Mouse (Mus musculus): ENCODE results near the gene Il20. TPM values are rescaled to one million over a fixed set of nuclear protein-coding genes. Genes with fewer than 3 reads are reported as not detected.

Gene Il20
- polyA plus RNA-seq, 2 experiments, result not detected

- no peak overlapping the region for H3K4me2 ChIP-seq (ENCODE audit: low read depth)
- no peak overlapping the region for H3K27ac ChIP-seq
- no peak for TF ChIP-seq CTCF (IDR thresholded peaks at IDR 0.05; ENCODE audit: low read depth)
- TF ChIP-seq EP300 (IDR thresholded peaks at IDR 0.05; ENCODE audit: low read depth), result no peak
- DNase-seq (ENCODE audit: low read depth in 3 of 3, low spot score in 3 of 3), result no peak
- WGBS (ENCODE audit: insufficient replicate concordance), result 24% methylated on average over 2 of the region's 2 CpGs
- ATAC-seq (ENCODE audit: insufficient read depth), result no peak
- H3K27me3 ChIP-seq (ENCODE audit: control insufficient read depth, insufficient read depth, low read length), result peaks cover 5% of the 10 kb centered on the region
- H3K36me3 ChIP-seq (replicated peaks; ENCODE audit: control insufficient read depth, insufficient read depth, low read depth), result no peaks in the 10 kb centered on the region
- no peaks in the 10 kb centered on the region for H3K4me1 ChIP-seq (replicated peaks; ENCODE audit: control insufficient read depth in 2 of 2, insufficient read depth in 2 of 2, low read length in 1 of 2)
- H3K9me3 ChIP-seq (ENCODE audit: control insufficient read depth, low read length), result no peaks in the 10 kb centered on the region
- H3K4me3 ChIP-seq (ENCODE audit: insufficient read depth in 1 of 2, low read depth in 2 of 2, low read length in 2 of 2), result no peak overlapping the region
- no peak overlapping the region for H3K9ac ChIP-seq (replicated peaks)
Measured at GRCm38 (mm10) chr1:130872912-130873311, 38.3 kb downstream of the Il20 start.

DNA sequence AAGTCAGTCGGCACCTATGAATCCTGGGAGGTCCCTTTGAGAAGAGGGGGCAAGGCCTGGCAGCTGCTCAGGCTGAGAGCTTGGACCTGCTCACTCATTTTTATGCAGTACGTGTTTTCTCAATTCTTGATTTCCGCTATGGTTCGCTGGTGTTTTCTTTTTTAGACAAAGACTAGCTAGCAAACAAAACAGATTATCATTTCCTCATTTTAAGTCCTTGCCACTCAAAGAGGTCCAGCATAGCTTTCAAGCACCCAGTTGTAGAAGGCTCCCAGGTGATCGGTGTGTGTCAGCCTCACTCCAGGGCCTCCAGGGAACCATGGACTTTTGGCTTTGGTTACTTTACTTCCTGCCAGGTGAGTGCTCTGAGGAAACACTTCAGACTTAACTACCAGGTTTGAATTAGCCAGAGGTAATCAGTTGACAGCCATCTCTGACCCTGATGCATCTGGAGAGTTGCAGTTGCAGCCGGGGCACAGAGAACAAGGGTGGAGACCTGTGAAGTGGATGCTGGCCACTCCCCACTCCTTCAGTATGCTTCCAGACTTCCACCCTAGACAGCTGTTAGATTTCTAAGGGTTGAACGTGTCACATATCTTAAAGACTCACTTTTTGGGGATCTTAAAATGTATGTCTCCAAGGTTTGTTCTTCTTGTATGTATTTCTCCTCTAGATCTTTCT is 45.6 kb downstream of the Il20 start, which contains the start of gene Fcmr:
Gene Fcmr, plus strand, starts transcription at position 129 of the 681 bp plus-strand sequence.
- no peaks in the 10 kb centered on the region for H3K36me3 ChIP-seq (replicated peaks; ENCODE audit: control insufficient read depth, insufficient read depth, low read depth)
- 59% methylated on average over 7 of the region's 7 CpGs for WGBS (ENCODE audit: insufficient replicate concordance)
- DNase-seq (ENCODE audit: low read depth in 3 of 3, low spot score in 3 of 3) (no peak), ATAC-seq (ENCODE audit: insufficient read depth) (no peak)
- H3K27ac ChIP-seq, result no peak within 1 kb of the TSS
- no peak within 1 kb of the TSS for H3K4me3 ChIP-seq (ENCODE audit: insufficient read depth in 1 of 2, low read depth in 2 of 2, low read length in 2 of 2)
- TF ChIP-seq EP300 (IDR thresholded peaks at IDR 0.05; ENCODE audit: low read depth) (no peak), CTCF (IDR thresholded peaks at IDR 0.05; ENCODE audit: low read depth) (no peak)
- no peak within 1 kb of the TSS for H3K4me2 ChIP-seq (ENCODE audit: low read depth)
- H3K4me1 ChIP-seq (replicated peaks; ENCODE audit: control insufficient read depth in 2 of 2, insufficient read depth in 2 of 2, low read length in 1 of 2), result no peaks in the 10 kb centered on the region
- H3K9me3 ChIP-seq (ENCODE audit: control insufficient read depth, low read length), result no peaks in the 10 kb centered on the region
- H3K27me3 ChIP-seq (ENCODE audit: control insufficient read depth, insufficient read depth, low read length), result no peaks in the 10 kb centered on the region
- no peak within 1 kb of the TSS for H3K9ac ChIP-seq (replicated peaks)

GRCm38 (mm10) chr1:130864741-130865140 is 46.5 kb downstream of the Il20 start:
- Histone ChIP-seq H3K36me3 (replicated peaks; ENCODE audit: control insufficient read depth, insufficient read depth, low read depth) (no peaks in the 10 kb centered on the region), H3K27me3 (ENCODE audit: control insufficient read depth, insufficient read depth, low read length) (no peaks in the 10 kb centered on the region), H3K4me2 (ENCODE audit: low read depth) (no peak overlapping the region), H3K27ac (no peak overlapping the region), H3K9me3 (ENCODE audit: control insufficient read depth, low read length) (no peaks in the 10 kb centered on the region), H3K4me3 (ENCODE audit: insufficient read depth in 1 of 2, low read depth in 2 of 2, low read length in 2 of 2) (no peak overlapping the region), H3K9ac (replicated peaks) (no peak overlapping the region), H3K4me1 (replicated peaks; ENCODE audit: control insufficient read depth in 2 of 2, insufficient read depth in 2 of 2, low read length in 1 of 2) (no peaks in the 10 kb centered on the region)
- TF ChIP-seq EP300 (IDR thresholded peaks at IDR 0.05; ENCODE audit: low read depth) (no peak), CTCF (IDR thresholded peaks at IDR 0.05; ENCODE audit: low read depth) (no peak)
- ATAC-seq (ENCODE audit: insufficient read depth) (no peak), DNase-seq (ENCODE audit: low read depth in 3 of 3, low spot score in 3 of 3) (no peak)
- WGBS (ENCODE audit: insufficient replicate concordance), result 61% methylated on average over 5 of the region's 5 CpGs

GRCm38 (mm10) chr1:130864238-130864637 is 47.0 kb downstream of the Il20 start:
- no peak for TF ChIP-seq CTCF (IDR thresholded peaks at IDR 0.05; ENCODE audit: low read depth)
- TF ChIP-seq EP300 (IDR thresholded peaks at IDR 0.05; ENCODE audit: low read depth), result no peak
- DNase-seq (ENCODE audit: low read depth in 3 of 3, low spot score in 3 of 3) (no peak), ATAC-seq (ENCODE audit: insufficient read depth) (no peak)
- Histone ChIP-seq H3K36me3 (replicated peaks; ENCODE audit: control insufficient read depth, insufficient read depth, low read depth) (no peaks in the 10 kb centered on the region), H3K4me1 (replicated peaks; ENCODE audit: control insufficient read depth in 2 of 2, insufficient read depth in 2 of 2, low read length in 1 of 2) (no peaks in the 10 kb centered on the region), H3K9ac (replicated peaks) (no peak overlapping the region), H3K4me3 (ENCODE audit: insufficient read depth in 1 of 2, low read depth in 2 of 2, low read length in 2 of 2) (no peak overlapping the region), H3K27me3 (ENCODE audit: control insufficient read depth, insufficient read depth, low read length) (no peaks in the 10 kb centered on the region), H3K4me2 (ENCODE audit: low read depth) (no peak overlapping the region), H3K27ac (no peak overlapping the region), H3K9me3 (ENCODE audit: control insufficient read depth, low read length) (no peaks in the 10 kb centered on the region)
- 37% methylated on average over 4 of the region's 4 CpGs for WGBS (ENCODE audit: insufficient replicate concordance)

DNA sequence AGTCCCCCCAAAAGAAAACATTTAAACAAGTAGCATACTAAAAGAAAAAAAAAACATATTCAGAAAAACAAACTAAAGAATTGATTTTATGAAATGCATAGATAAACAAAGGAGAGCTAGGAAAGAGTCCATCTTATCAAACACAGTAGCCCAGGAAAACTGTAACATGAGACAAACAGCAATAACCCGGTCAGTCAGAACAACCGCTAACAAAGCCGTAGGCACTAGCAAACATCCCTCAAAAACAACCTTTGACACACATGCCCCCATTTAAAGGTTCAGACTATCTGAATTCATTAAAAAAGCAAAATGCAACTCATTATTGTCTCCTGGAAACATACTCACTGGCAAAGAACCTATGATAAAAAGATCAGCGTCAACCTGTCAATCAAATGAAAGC is 53.8 kb downstream of the Il20 start:
- H3K4me1 ChIP-seq (replicated peaks; ENCODE audit: control insufficient read depth in 2 of 2, insufficient read depth in 2 of 2, low read length in 1 of 2), result no peaks in the 10 kb centered on the region
- no peak overlapping the region for H3K4me2 ChIP-seq (ENCODE audit: low read depth)
- no peak overlapping the region for H3K27ac ChIP-seq
- 62% methylated on average over 4 of the region's 4 CpGs for WGBS (ENCODE audit: insufficient replicate concordance)
- TF ChIP-seq CTCF (IDR thresholded peaks at IDR 0.05; ENCODE audit: low read depth) (no peak), EP300 (IDR thresholded peaks at IDR 0.05; ENCODE audit: low read depth) (no peak)
- H3K27me3 ChIP-seq (ENCODE audit: control insufficient read depth, insufficient read depth, low read length), result no peaks in the 10 kb centered on the region
- H3K9ac ChIP-seq (replicated peaks), result no peak overlapping the region
- H3K9me3 ChIP-seq (ENCODE audit: control insufficient read depth, low read length), result no peaks in the 10 kb centered on the region
- no peak for ATAC-seq (ENCODE audit: insufficient read depth)
- no peak for DNase-seq (ENCODE audit: low read depth in 3 of 3, low spot score in 3 of 3)
- no peak overlapping the region for H3K4me3 ChIP-seq (ENCODE audit: insufficient read depth in 1 of 2, low read depth in 2 of 2, low read length in 2 of 2)
- H3K36me3 ChIP-seq (replicated peaks; ENCODE audit: control insufficient read depth, insufficient read depth, low read depth), result no peaks in the 10 kb centered on the region

Other genes with a start within 250 kb of the Il20 start
- gene C4bp, start 249.8 kb downstream of the Il20 start, polyA plus RNA-seq (2012; rRNA removed), result 0.64 and 0.98 TPM in 2 replicates
- gene C4bp, start 249.8 kb downstream of the Il20 start, polyA plus RNA-seq (2014; fragmentation: Nextera tagmentation; extraction: Ambion mirVana), result 2.2 and 2.7 TPM in 2 replicates
- not detected in 2 replicates for gene Gm29427, start 195.7 kb downstream of the Il20 start, polyA plus RNA-seq (2012; rRNA removed)
- not detected in 2 replicates for gene Gm29427, start 195.7 kb downstream of the Il20 start, polyA plus RNA-seq (2014; fragmentation: Nextera tagmentation; extraction: Ambion mirVana)
- 4.3 and 5.8 TPM in 2 replicates for gene Yod1, start 194.1 kb downstream of the Il20 start, polyA plus RNA-seq (2012; rRNA removed)
- gene Yod1, start 194.1 kb downstream of the Il20 start, polyA plus RNA-seq (2014; fragmentation: Nextera tagmentation; extraction: Ambion mirVana), result 19.0 and 22.8 TPM in 2 replicates
- gene Pfkfb2, start 182.2 kb downstream of the Il20 start, polyA plus RNA-seq (2012; rRNA removed), result 6.4 and 7.2 TPM in 2 replicates
- 1.7 and 3.6 TPM in 2 replicates for gene Pfkfb2, start 182.2 kb downstream of the Il20 start, polyA plus RNA-seq (2014; fragmentation: Nextera tagmentation; extraction: Ambion mirVana)
- gene AA986860, start 179.5 kb downstream of the Il20 start, polyA plus RNA-seq (2012; rRNA removed), result 3.6 and 3.7 TPM in 2 replicates
- gene AA986860, start 179.5 kb downstream of the Il20 start, polyA plus RNA-seq (2014; fragmentation: Nextera tagmentation; extraction: Ambion mirVana), result 5.3 and 8.7 TPM in 2 replicates
- gene Fcamr, start 110.5 kb downstream of the Il20 start, polyA plus RNA-seq (2012; rRNA removed), result not detected in 2 replicates
- gene Fcamr, start 110.5 kb downstream of the Il20 start, polyA plus RNA-seq (2014; fragmentation: Nextera tagmentation; extraction: Ambion mirVana), result not detected in 2 replicates
- 0.13 and 0.21 TPM in 2 replicates for gene Pigr, start 84.8 kb downstream of the Il20 start, polyA plus RNA-seq (2012; rRNA removed)
- gene Pigr, start 84.8 kb downstream of the Il20 start, polyA plus RNA-seq (2014; fragmentation: Nextera tagmentation; extraction: Ambion mirVana), result 0.14 and 0.19 TPM in 2 replicates
- gene Fcmr, start 45.8 kb downstream of the Il20 start, polyA plus RNA-seq (2012; rRNA removed), result 0.16 TPM in 1 of 2 replicates, not detected in the other
- not detected in 2 replicates for gene Fcmr, start 45.8 kb downstream of the Il20 start, polyA plus RNA-seq (2014; fragmentation: Nextera tagmentation; extraction: Ambion mirVana)
- not detected in 2 replicates for gene Il24, start 24.0 kb downstream of the Il20 start, polyA plus RNA-seq (2012; rRNA removed)
- gene Il24, start 24.0 kb downstream of the Il20 start, polyA plus RNA-seq (2014; fragmentation: Nextera tagmentation; extraction: Ambion mirVana), result not detected in 2 replicates
- gene Il19, start 28.7 kb upstream of the Il20 start, polyA plus RNA-seq (2012; rRNA removed), result not detected in 2 replicates
- not detected in 2 replicates for gene Il19, start 28.7 kb upstream of the Il20 start, polyA plus RNA-seq (2014; fragmentation: Nextera tagmentation; extraction: Ambion mirVana)
- gene Il10, start 108.4 kb upstream of the Il20 start, polyA plus RNA-seq (2012; rRNA removed), result 0.03 TPM in 2 replicates
- gene Il10, start 108.4 kb upstream of the Il20 start, polyA plus RNA-seq (2014; fragmentation: Nextera tagmentation; extraction: Ambion mirVana), result not detected in 2 replicates
- gene Mapkapk2, start 186.4 kb upstream of the Il20 start, polyA plus RNA-seq (2012; rRNA removed), result 10.3 and 12.9 TPM in 2 replicates
- 12.8 and 13.6 TPM in 2 replicates for gene Mapkapk2, start 186.4 kb upstream of the Il20 start, polyA plus RNA-seq (2014; fragmentation: Nextera tagmentation; extraction: Ambion mirVana)
- gene Dyrk3, start 226.9 kb upstream of the Il20 start, polyA plus RNA-seq (2012; rRNA removed), result 8.5 and 10.6 TPM in 2 replicates
- gene Dyrk3, start 226.9 kb upstream of the Il20 start, polyA plus RNA-seq (2014; fragmentation: Nextera tagmentation; extraction: Ambion mirVana), result 14.3 and 14.9 TPM in 2 replicates
- gene Eif2d, start 241.7 kb upstream of the Il20 start, polyA plus RNA-seq (2012; rRNA removed), result 15.8 and 19.0 TPM in 2 replicates
- 29.2 and 30.1 TPM in 2 replicates for gene Eif2d, start 241.7 kb upstream of the Il20 start, polyA plus RNA-seq (2014; fragmentation: Nextera tagmentation; extraction: Ambion mirVana)

Data from liver, embryonic 14.5 days (tissue).